Mouse (Mus musculus) retina, adult 2 months (tissue): ENCODE results near the gene Myt1l.

Experiments used
- DNase-seq: peaks from one replicate; pipeline ENCODE4 v3.0.0-alpha.2; 2012; ENCODE audit warnings: low read depth, low spot score

Gene Myt1l

DNA sequence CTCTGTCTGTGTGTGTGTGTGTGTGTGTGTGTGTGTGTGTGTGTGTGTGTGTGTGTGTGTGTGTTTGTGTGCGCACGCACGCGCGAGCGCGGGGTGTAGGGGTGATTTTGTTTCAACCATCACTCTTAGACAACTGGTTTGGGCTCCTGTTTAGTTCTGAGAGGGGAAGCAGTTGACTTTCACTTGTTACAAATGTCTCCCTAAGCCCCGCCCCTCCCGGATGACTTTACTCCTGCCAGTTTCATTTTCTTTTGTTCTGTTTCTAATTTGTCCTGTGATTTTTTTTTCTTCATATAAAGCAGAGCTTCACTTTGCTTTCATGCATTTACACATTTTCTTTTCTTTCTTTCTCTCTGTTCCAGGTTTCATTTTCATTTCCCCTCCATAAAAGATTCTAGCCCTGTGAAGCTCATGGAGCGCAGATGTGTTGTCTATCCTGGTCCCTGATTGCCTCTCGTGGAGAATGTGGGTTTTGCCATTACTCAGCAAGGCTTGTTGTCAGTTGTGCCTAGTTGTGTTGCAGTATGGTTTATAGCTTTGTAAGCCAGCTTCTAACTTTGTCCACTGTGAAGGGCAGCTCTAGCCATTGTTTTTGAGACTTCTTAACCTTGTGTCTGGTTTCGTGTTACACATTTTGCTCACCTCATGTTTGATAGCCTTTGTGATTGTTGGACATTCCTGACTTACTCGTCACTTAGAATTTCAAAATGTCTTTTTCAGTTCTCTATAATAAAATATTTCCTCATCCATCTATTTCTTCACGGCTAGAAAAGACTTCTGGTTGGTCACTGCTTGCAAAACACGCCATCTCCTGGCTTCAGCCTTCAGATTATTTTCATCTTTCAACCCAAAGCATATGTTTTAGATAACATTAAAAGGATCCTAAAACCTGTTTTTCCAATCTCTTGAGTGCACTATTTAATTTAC, 184.9 kb downstream of the Myt1l start:
- no peak for DNase-seq

DNA sequence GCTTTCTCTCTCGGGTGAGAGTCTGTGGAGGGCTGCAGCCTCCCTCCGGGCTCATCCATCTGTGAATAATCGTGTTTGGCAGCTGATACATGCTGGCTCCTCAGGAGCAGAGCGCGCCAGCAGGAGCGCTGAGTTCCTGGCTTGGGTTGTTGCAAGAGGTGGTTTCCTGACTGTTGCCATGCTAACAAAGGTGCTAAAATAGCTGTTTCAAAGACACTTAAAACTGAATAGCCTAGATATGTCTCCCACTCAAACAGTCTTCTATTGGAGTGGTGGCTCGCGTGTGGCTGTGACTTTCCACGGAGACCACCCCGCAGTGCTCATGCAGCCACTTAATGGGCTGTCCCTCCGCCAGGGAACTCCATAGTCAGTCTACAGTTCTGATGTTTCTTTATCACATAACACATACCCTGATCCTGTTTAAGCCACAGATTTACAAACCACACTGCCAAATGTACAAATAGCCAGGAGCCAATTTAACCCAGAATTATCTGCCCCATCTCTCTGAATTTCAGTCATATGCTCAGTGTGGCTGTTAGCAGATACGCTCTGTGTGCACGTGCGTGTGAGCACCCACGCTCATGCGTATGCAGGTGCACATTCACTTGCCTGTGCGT, 195.6 kb downstream of the Myt1l start:
- DNase-seq: no peak

DNA sequence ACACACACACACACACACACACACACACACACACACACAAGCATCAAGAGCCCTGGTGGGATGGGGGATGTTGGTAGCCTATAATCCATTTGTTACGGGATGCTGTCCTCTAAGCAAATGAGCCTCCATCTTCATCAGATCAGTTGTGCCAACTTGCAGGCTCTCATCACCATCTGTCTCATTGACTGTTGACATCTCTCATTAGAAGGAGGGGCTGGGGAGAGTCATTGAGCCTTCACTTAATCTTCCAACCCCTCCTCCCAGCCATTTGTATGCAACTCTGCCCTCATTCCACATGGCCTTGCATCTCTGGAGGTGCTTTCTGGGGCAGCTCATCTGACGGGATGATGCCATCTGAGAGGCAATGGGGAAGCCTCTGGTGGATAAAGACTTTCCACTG, 200.1 kb downstream of the Myt1l start:
- DNase-seq: no peak

DNA sequence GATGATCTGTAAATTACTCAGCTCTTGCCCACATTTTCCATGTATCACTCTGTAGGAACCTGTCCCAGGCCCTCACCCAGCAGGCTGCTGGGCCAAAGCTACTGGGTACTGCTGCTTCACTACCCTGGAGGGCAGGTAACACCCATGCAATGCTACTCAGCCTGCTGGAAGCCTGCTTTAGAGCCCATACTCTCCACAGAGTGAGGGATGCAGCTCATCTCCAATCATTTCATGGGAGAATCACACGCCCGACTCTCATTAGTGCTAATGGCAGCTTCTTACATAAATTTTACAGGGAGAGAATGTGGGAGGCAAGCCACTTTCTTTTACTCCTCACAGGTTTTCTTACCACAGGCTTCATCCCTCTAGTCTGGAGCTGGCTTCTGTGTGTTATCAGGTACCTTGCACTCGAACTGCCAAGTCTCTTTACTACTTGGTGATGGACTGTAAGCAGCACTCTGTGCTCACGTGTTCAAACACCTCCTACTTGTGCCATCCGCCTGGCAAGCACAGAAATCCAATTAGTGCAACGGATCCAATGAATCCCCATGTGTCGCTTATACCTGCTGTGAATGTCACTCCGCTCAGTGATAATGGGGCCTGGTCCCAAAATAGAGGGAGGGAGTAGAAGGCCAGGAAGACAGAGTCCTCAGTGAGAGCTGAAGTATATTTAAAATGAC, 212.3 kb downstream of the Myt1l start:
- DNase-seq: no peak

DNA sequence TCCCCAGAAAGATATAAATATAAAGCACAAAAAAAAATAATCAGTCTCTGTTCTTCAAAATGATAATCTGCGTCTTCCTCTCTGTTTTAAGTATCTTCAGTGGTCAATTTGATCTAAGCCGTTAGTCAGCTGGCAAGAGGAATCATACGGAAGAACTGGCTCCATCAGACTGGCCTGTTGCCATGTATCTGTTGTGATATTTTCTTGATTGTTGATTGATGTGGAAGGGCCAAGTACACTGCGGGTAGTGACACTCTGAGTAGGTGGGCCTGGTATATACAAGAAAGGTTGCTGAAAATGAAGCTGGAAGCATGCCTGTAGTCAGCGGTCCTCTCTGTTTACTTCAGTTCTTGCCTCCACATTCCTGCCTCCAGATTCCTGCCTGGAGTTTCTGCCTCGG, 213.0 kb downstream of the Myt1l start:
- DNase-seq: no peak

DNA sequence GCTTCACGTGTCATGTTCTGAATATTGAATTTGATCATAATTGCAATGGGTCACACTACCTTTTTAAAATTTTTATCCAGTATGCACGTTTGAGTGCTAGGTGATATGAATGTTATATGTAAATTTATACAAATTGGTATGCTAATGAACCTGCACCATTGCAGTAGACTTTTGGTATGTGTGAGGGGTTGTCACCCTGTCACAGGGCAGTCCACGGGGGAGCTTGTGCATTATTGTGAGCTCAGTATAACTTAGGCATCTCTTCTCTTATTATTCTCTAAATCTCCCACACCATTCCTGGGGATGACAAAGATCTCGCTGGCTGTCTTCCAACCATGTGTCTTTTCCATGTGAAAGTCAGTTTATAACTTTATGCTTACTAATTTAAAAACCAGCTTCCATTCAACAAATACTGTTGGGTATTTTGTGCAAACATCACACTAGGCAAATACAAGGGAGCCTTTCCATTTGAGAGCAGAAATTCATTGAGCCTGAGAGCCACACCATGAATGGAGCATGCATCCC, 222.5 kb downstream of the Myt1l start:
- DNase-seq: no peak

DNA sequence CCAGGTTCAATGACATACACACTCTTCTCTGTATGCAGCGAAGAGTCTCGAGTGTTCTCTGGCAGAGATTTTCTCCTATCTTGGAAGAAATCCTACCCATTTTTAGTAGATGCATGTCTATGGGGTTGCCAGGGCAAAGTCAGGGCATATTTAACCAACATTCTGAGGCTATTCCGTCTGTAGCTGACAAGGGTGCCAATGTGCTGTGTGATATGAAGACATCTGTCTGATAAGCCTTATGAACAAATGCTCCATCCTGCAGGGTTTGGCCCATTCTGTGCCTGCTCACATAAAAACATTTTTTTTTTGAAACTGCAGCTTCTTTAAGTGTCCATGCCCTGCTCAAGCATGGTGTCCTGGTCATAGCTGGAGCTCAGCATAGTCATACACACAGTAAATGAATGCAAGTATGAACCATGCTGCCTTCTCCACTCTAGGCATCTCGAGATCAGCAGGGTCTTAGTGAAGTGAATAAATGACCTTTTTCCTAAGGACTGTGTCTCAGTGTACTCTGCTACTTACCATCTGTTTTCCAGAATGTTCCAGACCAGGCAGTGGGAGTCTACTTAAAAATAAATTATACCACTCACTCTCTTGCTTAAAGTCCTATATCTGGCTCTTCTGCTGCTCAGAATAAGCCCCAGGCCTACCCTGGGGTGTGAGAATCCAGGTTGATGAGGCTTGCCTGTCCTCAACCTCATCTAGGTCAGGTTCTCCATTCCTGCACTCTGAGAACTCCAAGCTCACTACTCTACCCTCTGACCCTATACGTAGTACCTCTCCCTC, 227.1 kb downstream of the Myt1l start:
- no peak for DNase-seq

DNA sequence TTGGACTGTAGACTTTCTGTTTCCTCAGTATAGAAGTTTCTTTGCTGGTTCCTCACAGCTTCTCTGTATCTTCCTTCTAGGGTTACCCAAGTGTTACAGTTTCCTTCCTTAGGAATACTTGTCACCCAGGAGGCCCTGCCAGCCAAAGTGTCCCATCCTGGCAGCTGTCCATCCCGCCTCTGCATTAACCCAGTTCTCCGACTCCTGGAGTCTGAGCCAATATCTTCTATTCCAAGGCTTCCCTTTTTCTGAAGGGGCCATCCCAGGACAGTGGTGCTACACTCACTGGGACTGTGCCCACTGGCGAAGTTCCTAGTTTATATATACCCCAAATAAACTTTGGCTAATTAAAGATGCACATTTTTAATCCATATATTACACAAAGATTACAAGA, 227.7 kb downstream of the Myt1l start:
- no peak for DNase-seq

DNA sequence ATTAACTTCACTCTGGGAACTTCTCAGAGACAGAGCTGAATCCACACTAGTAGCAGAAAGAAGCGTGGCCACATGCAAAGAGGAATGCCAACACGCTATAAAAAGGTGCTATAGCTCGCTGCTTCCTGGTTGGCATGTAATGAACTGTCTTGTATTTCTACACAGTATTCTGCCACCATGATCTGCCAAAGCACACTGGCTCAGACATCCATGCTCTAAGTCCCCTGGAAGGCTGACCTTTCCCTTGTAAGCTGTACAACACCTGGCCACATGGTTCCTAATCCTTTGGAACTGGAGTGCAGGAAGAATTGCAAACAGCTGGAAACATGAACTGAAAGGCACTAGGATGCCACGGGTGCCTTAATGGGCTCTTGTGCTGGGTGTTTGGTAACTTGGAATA, 232.4 kb downstream of the Myt1l start:
- DNase-seq: no peak

DNA sequence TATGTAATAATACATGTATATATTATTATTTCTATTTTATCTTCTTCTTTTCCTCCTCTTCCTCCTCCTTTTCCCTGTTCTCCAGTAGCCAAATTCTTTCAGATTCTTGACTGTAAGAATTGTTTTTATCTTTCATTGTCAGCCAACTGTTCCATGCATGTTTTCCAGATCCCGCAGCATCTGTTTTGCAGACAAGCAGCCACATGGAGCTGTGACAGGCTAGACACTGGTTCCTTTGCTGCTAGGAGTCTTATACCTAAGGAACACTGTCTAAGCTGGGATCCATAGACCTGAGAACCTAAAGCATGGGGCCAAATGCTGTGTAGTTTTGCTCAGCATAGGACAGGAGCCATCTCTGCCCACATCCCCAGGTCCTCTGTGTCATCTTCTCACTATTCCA, 238.0 kb downstream of the Myt1l start:
- no peak for DNase-seq

DNA sequence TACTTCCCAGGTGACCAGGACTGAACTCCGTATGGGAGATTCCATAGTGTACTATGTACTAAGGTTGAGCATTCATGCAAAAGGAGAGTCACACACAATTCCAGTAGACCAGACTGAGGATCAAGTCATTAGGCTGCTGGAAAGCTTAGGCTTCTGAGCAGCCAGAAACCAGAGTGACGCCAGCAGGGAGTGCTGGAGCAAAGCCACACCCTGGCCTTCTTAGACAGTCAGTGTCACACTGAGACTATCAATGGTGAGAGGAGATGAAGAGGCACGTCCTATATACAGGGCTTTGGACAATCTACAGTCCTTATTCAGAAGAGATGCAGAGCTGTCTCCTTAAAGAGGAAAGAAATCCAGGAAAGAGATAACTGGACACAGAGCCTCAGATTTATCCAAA, 243.6 kb downstream of the Myt1l start:
- no peak for DNase-seq

DNA sequence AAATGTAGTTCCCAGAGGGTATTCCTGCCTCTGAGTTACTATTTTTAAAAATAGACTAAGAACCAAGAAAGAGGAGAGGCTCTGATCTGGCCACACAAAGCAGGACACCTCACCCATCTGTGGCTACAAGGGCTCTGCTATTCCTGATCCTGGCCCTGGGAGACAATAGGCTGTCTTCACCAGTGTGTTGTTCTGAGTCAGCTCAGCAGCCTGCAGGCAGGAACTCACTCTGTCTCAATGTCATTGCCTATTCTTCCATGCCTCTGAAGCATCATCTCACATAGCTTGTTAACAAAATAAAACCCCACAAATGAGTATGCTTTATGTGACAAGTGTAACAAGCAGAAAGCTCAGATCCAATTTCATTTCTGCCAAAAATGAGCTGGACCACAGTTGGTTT, 244.2 kb downstream of the Myt1l start:
- no peak for DNase-seq

DNA sequence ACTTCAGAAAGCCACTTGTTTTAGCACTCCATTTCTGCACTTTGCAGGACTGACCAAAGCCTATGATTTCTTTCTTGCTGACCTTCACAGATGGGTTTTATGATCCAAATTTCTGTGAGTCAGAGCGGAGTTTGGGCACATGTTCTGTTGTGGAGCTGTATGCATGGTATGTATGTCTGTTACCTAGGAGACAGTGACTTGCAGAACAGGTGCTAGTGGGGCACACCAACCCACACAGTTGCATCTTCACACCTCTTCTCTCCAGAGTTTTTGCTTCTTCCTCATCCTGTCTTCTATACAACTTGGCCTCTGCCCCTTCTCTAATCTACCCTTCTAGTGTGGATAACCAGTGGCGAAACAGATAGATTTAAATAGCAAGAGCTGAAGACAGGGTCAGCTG, 250.7 kb downstream of the Myt1l start:
- DNase-seq: no peak

DNA sequence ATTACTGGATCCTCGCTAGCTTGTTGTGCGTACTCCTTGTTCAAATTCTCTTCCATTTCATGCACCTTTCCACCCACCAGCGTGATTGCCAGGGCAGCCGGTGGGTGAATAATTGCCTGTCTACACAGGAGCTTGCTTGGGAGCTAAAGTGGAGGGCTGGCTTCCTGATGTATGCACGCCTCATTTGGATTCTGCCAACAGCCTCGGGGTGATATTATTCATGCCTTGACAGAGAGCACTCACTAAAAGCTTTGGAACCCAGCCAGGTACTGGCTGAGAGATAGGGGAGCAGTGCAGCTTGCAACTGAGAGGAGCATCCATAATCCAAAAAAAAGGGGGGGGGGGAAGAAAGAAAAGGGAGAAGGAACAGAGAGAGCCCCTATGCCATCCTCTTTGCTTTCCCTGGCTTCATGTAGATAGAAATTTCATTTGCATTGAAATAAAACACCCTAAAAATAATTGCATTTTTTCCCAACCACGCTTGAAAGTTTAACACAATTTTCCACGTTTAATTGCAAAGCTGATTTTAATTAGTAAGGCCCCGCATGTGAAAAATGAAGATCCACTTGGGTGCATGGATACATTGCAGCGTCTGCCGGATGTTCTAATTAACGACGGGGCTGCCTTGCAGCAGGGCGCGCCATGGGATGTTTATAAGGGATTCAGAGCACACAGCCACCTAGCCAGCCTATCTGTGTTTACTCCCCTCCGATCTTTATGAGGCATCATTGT, 261.3 kb downstream of the Myt1l start:
- DNase-seq: peak; percentile 37

DNA sequence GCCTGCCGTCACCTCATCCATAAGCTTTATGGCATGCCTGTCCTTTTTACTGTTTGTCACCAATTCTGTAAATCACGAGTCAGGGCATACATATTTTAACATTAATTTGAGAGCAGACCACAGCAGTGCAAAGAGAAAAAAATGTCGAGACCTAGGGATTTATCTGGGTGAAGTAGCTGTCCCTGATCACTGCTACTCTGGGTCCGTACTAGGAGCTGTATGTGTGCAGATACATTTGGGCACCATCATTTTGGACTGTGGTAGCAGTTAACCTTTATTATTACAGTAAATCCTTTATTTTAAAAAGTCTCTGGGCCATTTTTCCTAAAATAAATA, 261.8 kb downstream of the Myt1l start:
- DNase-seq: no peak

DNA sequence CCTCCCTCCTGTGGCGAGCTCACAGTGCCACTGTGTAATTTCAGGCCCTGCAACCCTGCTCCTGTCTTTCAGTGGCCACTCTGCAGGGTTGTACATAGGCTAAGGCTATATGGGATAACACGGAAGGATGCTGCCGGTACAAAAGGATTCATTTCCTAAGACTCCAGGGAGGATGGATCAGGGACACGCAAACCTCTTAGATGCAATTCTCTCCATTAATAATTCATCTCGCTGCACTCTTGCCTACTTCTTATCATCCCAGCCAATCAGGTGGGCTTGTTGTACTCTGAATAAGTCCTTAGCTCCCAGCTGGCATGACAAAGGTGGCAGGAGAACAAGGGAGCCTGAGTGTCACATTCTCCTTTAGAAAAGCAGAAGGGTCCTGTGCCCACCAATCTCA, 264.8 kb downstream of the Myt1l start:
- no peak for DNase-seq

DNA sequence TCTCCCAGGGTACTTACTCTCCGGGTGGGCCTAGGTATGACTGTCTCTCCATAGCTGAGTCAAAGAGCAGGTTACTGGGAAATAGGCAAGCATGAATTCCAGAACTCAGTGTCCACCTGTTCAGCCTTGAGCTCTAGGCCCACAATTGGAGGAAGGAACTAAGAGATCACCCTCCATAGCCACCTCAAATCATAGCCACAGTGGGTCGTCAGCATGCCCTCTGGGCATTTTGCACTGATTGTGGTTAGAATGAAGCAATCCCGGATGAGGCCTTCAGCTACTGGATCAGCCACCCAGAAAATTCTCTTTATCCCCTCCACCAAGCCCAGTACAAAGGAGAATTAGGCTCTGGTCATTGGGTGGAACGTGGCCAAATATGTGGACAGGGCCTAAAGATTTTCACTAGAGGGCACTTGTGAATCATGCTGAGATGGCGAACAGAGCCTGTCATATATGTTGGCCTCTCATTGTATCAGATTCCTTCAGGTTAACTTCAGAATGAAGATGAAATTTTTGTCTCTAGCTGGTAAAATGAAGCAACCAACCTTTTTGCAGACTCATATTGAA, 267.0 kb downstream of the Myt1l start:
- no peak for DNase-seq

DNA sequence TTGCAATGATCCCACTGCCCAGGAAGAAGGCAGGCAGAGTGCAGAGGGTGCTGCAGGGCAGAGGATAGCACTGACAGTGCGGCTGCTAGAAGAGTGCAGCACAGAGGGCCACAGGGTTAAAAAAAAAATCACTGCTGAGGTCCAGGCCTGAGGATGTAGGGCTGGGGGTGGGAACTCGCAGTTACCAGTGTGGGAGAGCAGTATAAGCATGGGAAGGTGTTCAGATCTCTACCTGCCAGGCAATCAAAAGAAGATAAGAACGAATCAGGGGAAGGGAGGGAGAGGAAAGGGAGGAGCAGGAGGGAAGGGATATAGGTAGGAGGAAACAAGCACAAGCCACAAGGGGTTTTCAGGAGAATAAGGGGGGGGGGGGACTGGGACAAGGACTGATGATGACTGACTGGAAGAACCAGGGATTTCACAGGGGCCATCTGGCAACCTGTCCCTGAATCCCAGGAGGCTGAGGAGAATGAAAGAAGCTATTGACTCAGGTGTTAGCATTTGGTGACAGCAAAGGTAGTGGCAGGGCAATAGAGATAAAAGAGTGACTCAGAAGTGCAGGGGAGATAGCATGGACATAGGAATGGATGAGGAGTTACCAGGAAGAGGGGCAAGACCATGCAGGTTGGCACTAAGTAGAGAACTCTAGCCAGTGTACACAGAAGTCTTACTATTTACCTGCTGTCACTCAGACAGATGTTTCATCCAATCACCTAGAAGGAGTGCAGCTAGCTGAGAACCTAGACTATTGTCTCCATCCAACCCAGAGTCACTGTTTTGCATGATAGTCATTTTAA, 270.6 kb downstream of the Myt1l start:
- no peak for DNase-seq

DNA sequence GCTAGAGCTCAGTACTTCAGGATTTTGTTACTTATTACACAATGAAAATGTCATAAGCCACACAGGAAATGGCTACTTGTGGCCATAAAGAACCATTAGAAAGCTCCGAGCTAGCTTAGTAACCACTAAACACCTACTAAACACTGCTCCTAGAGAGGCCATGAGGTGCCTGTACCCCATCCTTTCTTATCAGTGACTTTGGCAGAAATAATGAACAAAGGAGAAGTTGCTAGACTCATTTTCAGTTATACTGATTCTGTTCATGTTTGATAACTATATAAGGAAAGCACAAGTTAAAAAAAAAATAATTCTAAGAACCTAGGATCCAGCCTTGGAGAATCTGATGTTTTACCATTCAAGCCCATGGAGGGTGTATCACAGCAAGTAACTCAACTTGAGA, 278.2 kb downstream of the Myt1l start:
- DNase-seq: no peak

DNA sequence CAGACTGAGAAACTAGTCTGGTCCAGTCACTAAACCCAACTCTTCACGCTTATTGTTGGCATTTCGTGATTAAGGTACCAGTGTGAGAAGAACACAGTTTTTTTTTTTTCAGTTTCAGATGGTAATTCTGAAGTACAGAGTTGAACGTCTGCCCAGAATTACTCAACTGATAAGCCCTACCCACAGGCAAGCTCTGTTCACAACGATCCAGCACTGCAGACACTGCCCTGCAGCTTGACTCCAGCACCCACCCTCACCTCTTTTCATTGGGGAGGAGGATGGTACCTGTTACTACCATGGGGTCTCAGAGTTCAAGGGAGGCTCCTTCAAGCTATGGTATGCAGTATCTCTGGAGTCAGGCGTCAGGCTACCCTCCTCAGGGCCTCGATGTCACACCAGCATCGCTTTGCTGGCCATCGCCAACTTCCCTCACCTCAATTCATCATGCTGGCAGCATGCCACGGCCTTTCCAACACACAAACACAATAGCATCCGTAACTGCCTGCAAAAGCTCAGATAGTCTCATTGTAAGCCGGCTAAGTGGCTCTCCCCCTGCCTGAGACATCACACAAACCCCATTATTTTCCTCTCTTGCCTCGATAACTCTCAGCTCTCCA, 281.5 kb downstream of the Myt1l start:
- no peak for DNase-seq
